9 mouse cellular contexts compared by ENCODE assay signal in genomic region chr16:31347581-31347980, GRCm38 (mm10). TPM values are rescaled to one million over a fixed set of nuclear protein-coding genes. Genes with fewer than 3 reads are reported as not detected.
DNase-seq lines count a peak whose midpoint lies in the region; ATAC-seq and TF ChIP-seq lines count a peak whose summit lies in the region.
"Had no signal": no experiment of that assay in that cellular context is flagged by ENCODE, and none has a peak within 500 bp of the region (broad histone marks: within the 10 kb centered on the region; RNA-seq: fewer than 3 reads in every experiment).

No protein-coding gene starts in this region.

- no peak overlapping the region for H3K4me3 ChIP-seq in bone marrow, adult 2 months (replicated peaks; ENCODE audit: control insufficient read depth, low read depth, low read length)
- H3K4me3 ChIP-seq in embryonic facial prominence, embryonic 10.5 days, result peak overlapping the region; percentile 42
- H3K4me3 ChIP-seq in intestine, postnatal 0 days (ENCODE audit: low read depth, low read length), result no peak overlapping the region
- H3K4me3 ChIP-seq in midbrain, embryonic 10.5 days, result peak overlapping the region; percentile 46
- H3K4me3 ChIP-seq in stomach, embryonic 15.5 days (replicated peaks), result no peak overlapping the region
- H3K4me3 ChIP-seq: erythroblast, embryonic 14.5 days had no signal

- ATAC-seq in intestine, postnatal 0 days, result no peak
- ATAC-seq in stomach, embryonic 15.5 days (ENCODE audit: insufficient read depth, low FRiP score, low read depth), result no peak

- H3K4me1 ChIP-seq in bone marrow, adult 2 months (ENCODE audit: control insufficient read depth, insufficient read depth, low read length), result no peaks in the 10 kb centered on the region; the same call in 1 of the 2 replicates
- H3K4me1 ChIP-seq in embryonic facial prominence, embryonic 10.5 days, result peaks cover 8% of the 10 kb centered on the region
- 0 out of 2 replicates have a peak, but pooled peaks cover 4% of the 10 kb centered on the region for H3K4me1 ChIP-seq in intestine, postnatal 0 days (replicated peaks; ENCODE audit: control insufficient read depth, insufficient read depth, low read length)
- peaks cover 15% of the 10 kb centered on the region for H3K4me1 ChIP-seq in midbrain, embryonic 10.5 days
- 0 out of 2 replicates have a peak, but pooled peaks cover 3% of the 10 kb centered on the region for H3K4me1 ChIP-seq in stomach, embryonic 15.5 days

- TF ChIP-seq CTCF in bone marrow, adult 2 months (IDR thresholded peaks at IDR 0.05; ENCODE audit: control insufficient read depth, insufficient read depth, low read length), result 0 out of 2 replicates have a peak, but pooled peaks have one; percentile 28
- TF ChIP-seq CTCF in intestine, postnatal 0 days (IDR thresholded peaks at IDR 0.05; ENCODE audit: low read depth), result peak; percentile 85

- 25% methylated on average over 14 of the region's 14 CpGs for WGBS in bone marrow, adult 2 months
- 11% methylated on average over 14 of the region's 14 CpGs for WGBS in embryonic facial prominence, embryonic 10.5 days
- 18% methylated on average over 14 of the region's 14 CpGs for WGBS in intestine, postnatal 0 days
- 11% methylated on average over 14 of the region's 14 CpGs for WGBS in midbrain, embryonic 10.5 days
- 13% methylated on average over 14 of the region's 14 CpGs for WGBS in stomach, embryonic 15.5 days

- peak overlapping the region; percentile 48 for H3K4me2 ChIP-seq in intestine, postnatal 0 days (replicated peaks; ENCODE audit: low read depth)
- H3K4me2 ChIP-seq in stomach, embryonic 15.5 days, result peak overlapping the region; percentile 49

- 0 out of 2 replicates have a peak, but pooled peaks cover 9% of the 10 kb centered on the region for H3K27me3 ChIP-seq in embryonic facial prominence, embryonic 10.5 days (replicated peaks; ENCODE audit: low read depth, poor library complexity, severe bottlenecking)
- H3K27me3 ChIP-seq in intestine, postnatal 0 days (replicated peaks; ENCODE audit: control insufficient read depth, insufficient read depth, low read length), result no peaks in the 10 kb centered on the region
- peaks cover 14% of the 10 kb centered on the region for H3K27me3 ChIP-seq in midbrain, embryonic 10.5 days (ENCODE audit: low read depth, poor library complexity, severe bottlenecking)
- H3K27me3 ChIP-seq in stomach, embryonic 15.5 days (replicated peaks), result no peaks in the 10 kb centered on the region

- no peak overlapping the region for H3K9ac ChIP-seq in intestine, postnatal 0 days (ENCODE audit: low read depth, low read length)
- H3K9ac ChIP-seq in stomach, embryonic 15.5 days, result no peak overlapping the region

- no peaks in the 10 kb centered on the region for H3K36me3 ChIP-seq in embryonic facial prominence, embryonic 10.5 days (replicated peaks)
- no peaks in the 10 kb centered on the region for H3K36me3 ChIP-seq in intestine, postnatal 0 days (ENCODE audit: control insufficient read depth, insufficient read depth)
- H3K36me3 ChIP-seq in midbrain, embryonic 10.5 days, result no peaks in the 10 kb centered on the region
- no peaks in the 10 kb centered on the region for H3K36me3 ChIP-seq in stomach, embryonic 15.5 days

- TF ChIP-seq POLR2A in bone marrow, adult 2 months (IDR thresholded peaks at IDR 0.05; ENCODE audit: borderline replicate concordance, control insufficient read depth, low read depth, low read length), result no peak

- peak; percentile 65 for DNase-seq in embryonic facial prominence, embryonic 10.5 days (ENCODE audit: low spot score)
- peak; percentile 96 for DNase-seq in heart, adult 11 months
- DNase-seq in left cerebral cortex, adult 9 months (ENCODE audit: low spot score in 2 of 2), result peak; percentile 40 to 81
- peak; percentile 59 for DNase-seq in midbrain, embryonic 10.5 days (ENCODE audit: low spot score)
- DNase-seq in spleen, postnatal 10 days (ENCODE audit: low spot score in 2 of 2), result no peak

- no peak overlapping the region for H3K27ac ChIP-seq in bone marrow, adult 2 months (ENCODE audit: control insufficient read depth, insufficient read depth, low read depth, low read length, poor library complexity)
- H3K27ac ChIP-seq in embryonic facial prominence, embryonic 10.5 days (replicated peaks), result no peak overlapping the region
- no peak overlapping the region for H3K27ac ChIP-seq in intestine, postnatal 0 days (ENCODE audit: low read depth, low read length)
- peak overlapping the region; percentile 30; the same call in 1 of the 2 replicates for H3K27ac ChIP-seq in midbrain, embryonic 10.5 days (replicated peaks)
- no peak overlapping the region for H3K27ac ChIP-seq in stomach, embryonic 15.5 days

- H3K9me3 ChIP-seq in embryonic facial prominence, embryonic 10.5 days, result no peaks in the 10 kb centered on the region
- H3K9me3 ChIP-seq in intestine, postnatal 0 days (ENCODE audit: control insufficient read depth), result no peaks in the 10 kb centered on the region
- H3K9me3 ChIP-seq in midbrain, embryonic 10.5 days (replicated peaks), result no peaks in the 10 kb centered on the region
- H3K9me3 ChIP-seq in stomach, embryonic 15.5 days, result no peaks in the 10 kb centered on the region

RNA-seq across cellular contexts. Expression of gene Apod, which starts 33.0 kb away (rescaled TPM):
- polyA plus RNA-seq in bone marrow, adult 2 months (2011; ENCODE audit: insufficient read depth, insufficient read length, low replicate concordance, missing spikeins), result 7.9 and 12.5 TPM in 2 replicates
- 5.0 and 6.1 TPM in 2 replicates for polyA plus RNA-seq in embryonic facial prominence, embryonic 10.5 days (2016; fragmentation: Nextera tagmentation; extraction: Ambion mirVana)
- polyA plus RNA-seq in intestine, postnatal 0 days (2015; fragmentation: Nextera tagmentation; extraction: Ambion mirVana), result 0.50 and 0.77 TPM in 2 replicates
- 17.4 and 29.0 TPM in 2 replicates for polyA plus RNA-seq in midbrain, embryonic 10.5 days (2016; fragmentation: Nextera tagmentation; extraction: Ambion mirVana)
- polyA plus RNA-seq in stomach, embryonic 15.5 days (2015; fragmentation: Nextera tagmentation; extraction: Ambion mirVana), result 0.50 and 0.66 TPM in 2 replicates
- polyA plus RNA-seq: erythroblast, embryonic 14.5 days had no signal

Comparison
In these comparisons a context has a peak if more than half of its experiments do, and no peak if none do; other contexts are left out.
1. H3K4me3 ChIP-seq: peak in embryonic facial prominence, embryonic 10.5 days (single experiment) and midbrain, embryonic 10.5 days (single experiment); none in bone marrow, adult 2 months (single experiment), intestine, postnatal 0 days (single experiment) and stomach, embryonic 15.5 days (single experiment).
2. DNase-seq: peak in embryonic facial prominence, embryonic 10.5 days (single experiment), heart, adult 11 months (single experiment), left cerebral cortex, adult 9 months (2 of 2) and midbrain, embryonic 10.5 days (single experiment); none in spleen, postnatal 10 days (0 of 2).